Mouse (Mus musculus) hindbrain, embryonic 14.5 days (tissue): ENCODE results near the gene Tbc1d23. TPM values are rescaled to one million over a fixed set of nuclear protein-coding genes. Genes with fewer than 3 reads are reported as not detected.

ENCODE experiments used
- ATAC-seq: fragments of 200-750 bp; cut with Nextera tagmentation; 2 replicates; pipeline ENCODE4 v1.8.0; 2017; ENCODE audit warnings: moderate number of reproducible peaks, mild to moderate bottlenecking, moderate TSS enrichment, moderate library complexity; ENCODE audit not compliant: low FRiP score
- DNase-seq: peaks from one replicate; pipeline ENCODE4 v3.0.0-alpha.2; 2015; ENCODE audit warnings: low spot score
- H3K27ac ChIP-seq: fragments of 300-500 bp; sonication (generic); 2 replicates; pipeline ENCODE4 v1.5.1; 2014; ENCODE audit warnings: mild to moderate bottlenecking, moderate library complexity
- H3K27me3 ChIP-seq: fragments of 300-500 bp; sonication (generic); 2 replicates; pipeline ENCODE4 v1.6.1; 2014; ENCODE audit warnings: mild to moderate bottlenecking, low read length, mixed read lengths; ENCODE audit not compliant: control insufficient read depth, insufficient read depth
- H3K36me3 ChIP-seq: fragments of 300-500 bp; sonication (generic); replicated peaks from 2 replicates; pipeline ENCODE4 v1.6.1; 2014; ENCODE audit not compliant: control insufficient read depth, insufficient read depth
- H3K4me1 ChIP-seq: fragments of 300-500 bp; sonication (generic); replicated peaks from 2 replicates; pipeline ENCODE4 v1.6.1; 2014; ENCODE audit warnings: antibody characterized with exemption, low read length, mixed read lengths; ENCODE audit not compliant: control insufficient read depth, insufficient read depth
- H3K4me2 ChIP-seq: fragments of 300-500 bp; sonication (generic); replicated peaks from 2 replicates; pipeline ENCODE4 v1.6.1; 2014; ENCODE audit warnings: mild to moderate bottlenecking, moderate library complexity
- H3K4me3 ChIP-seq: fragments of 300-500 bp; sonication (generic); replicated peaks from 2 replicates; pipeline ENCODE4 v1.5.1; 2014; ENCODE audit warnings: mild to moderate bottlenecking, low read length
- H3K9ac ChIP-seq: fragments of 300-500 bp; sonication (generic); 2 replicates; pipeline ENCODE4 v1.6.1; 2014
- H3K9me3 ChIP-seq: fragments of 300-500 bp; sonication (generic); 2 replicates; pipeline ENCODE4 v1.6.1; 2016; ENCODE audit warnings: low read length; ENCODE audit not compliant: control insufficient read depth
- WGBS: fragments of 180-500 bp; shearing (Covaris S2); extraction: QIAGEN DNeasy Blood & Tissue Kit; methylation state at CpG from one replicate; pipeline ENCODE4 v1.1.7; 2014; 5-methylcytosine and 5-hydroxymethylcytosine counted together
- polyA plus RNA-seq: library from polyadenylated mRNA; unstranded; fragments of >200 nt; fragmentation: Nextera tagmentation; extraction: Ambion mirVana; gene quantifications from 2 replicates; pipeline ENCODE4 v1.2.1, GENCODE M21; 2014

Gene Tbc1d23
- 39.8 and 41.4 TPM in 2 replicates for polyA plus RNA-seq

DNA sequence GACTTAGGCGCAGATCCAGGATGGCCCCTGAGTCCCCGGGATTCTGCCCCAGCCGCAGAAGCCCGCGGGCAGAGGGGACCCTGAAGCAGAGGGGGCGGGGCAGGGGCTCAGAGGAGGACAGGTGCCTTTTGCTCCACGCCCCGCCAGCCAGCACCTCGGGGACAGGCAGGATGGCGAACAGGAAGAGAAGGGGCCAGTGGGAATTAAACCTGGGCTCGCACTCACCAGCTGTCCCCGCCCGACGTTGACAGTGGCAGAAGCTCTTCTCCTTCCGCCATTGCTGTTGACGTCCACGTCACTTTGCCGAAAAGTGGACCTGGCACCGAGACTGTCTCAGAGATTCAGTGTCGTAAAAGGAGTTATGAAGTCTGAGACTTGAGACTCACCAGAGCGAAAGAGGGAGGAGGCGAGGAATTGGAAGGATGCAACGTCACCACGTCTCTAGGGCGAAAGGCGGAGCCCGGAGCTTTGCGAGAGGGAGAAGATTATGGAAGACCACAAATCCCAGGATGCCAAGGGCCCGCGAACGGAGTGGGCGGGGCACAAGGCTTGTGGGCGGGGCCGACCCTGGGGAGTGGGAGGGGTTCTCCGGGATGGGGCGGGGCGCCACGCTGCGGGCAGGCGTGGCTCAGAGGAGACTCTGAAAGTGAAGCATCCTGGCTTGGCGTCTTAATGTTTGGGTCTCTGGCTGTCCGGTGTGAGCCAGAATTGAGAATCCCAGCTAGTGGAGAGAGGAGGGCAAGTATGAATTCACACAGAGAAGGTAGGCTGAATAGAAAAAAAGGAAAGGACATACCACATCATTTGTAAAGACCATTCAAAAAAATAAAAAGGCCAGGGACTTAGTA lies at the start of gene Tbc1d23:
TSS of gene Tbc1d23 (minus strand) at position 416 of the 848 bp plus-strand sequence.
- Histone ChIP-seq H3K9me3 (no peaks in the 10 kb centered on the region), H3K4me3 (peak within 1 kb of the TSS; percentile 81), H3K9ac (peak within 1 kb of the TSS; percentile 88), H3K27me3 (no peaks in the 10 kb centered on the region), H3K27ac (peak within 1 kb of the TSS; percentile 81), H3K4me1 (peaks cover 9% of the 10 kb centered on the region), H3K4me2 (peak within 1 kb of the TSS; percentile 63), H3K36me3 (no peaks in the 10 kb centered on the region)
- ATAC-seq (peak; percentile 99), DNase-seq (peak; percentile 97)
- under 1% methylated on average over 42 of the region's 42 CpGs for WGBS

DNA sequence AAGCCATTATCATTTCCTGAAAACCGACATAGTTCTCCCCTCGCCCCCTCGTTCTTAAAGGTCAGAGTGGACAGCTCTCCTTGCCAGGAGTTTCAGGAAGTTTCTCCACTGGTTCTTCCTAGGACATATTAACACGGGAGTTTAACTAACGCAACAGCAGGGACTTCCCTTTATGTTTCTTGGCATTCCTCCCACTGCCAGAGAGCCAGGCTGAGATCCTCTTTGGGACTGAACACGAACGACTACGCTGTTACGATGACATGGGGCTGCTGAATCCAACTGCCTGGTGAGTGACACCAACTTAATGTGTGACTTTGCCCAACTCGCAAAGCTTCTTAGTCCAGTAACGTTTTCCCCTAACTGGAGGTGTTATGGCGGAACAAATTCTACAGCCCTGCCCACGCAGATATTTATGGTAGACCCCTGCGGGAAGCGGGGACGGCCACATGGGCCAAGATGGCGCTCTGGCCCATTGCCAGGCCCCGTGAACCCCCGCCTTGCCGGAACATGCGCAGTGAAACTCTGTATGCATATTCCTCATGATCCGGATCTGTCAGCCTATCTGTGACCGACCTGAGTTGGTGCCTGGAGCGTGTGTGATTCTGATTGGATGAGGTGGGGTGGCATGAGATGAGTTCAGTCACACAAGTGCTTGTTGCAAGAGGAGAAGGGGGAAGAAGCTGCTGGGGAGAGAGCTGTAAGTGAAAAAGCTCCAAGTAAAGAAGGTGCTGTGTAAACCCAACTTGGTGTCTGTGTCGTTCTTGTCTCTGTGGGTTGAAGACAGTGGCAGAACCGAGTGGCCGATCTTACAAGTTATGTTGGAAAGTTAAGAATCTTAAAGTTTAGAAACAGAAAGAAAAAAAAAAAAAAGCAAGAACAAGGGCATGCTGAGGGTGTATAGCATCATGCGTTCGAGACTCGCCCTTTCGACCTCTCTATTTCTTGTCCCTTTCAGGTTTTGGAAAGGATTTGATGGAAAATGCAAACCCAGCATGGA lies 49.2 kb upstream of the Tbc1d23 start:
- DNase-seq (no peak), ATAC-seq (no peak)
- Histone ChIP-seq H3K4me1 (no peaks in the 10 kb centered on the region), H3K4me3 (no peak overlapping the region), H3K9me3 (no peaks in the 10 kb centered on the region), H3K36me3 (no peaks in the 10 kb centered on the region), H3K4me2 (no peak overlapping the region), H3K27me3 (no peaks in the 10 kb centered on the region), H3K9ac (no peak overlapping the region), H3K27ac (no peak overlapping the region)
- 90% methylated on average over 31 of the region's 31 CpGs for WGBS

GRCm38 (mm10) chr16:57278976-57279626 lies 47.8 kb upstream of the Tbc1d23 start:
- Histone ChIP-seq H3K9me3 (no peaks in the 10 kb centered on the region), H3K36me3 (no peaks in the 10 kb centered on the region), H3K9ac (no peak overlapping the region), H3K4me2 (no peak overlapping the region), H3K4me1 (no peaks in the 10 kb centered on the region), H3K27ac (no peak overlapping the region), H3K27me3 (no peaks in the 10 kb centered on the region), H3K4me3 (no peak overlapping the region)
- 92% methylated on average over 10 of the region's 12 CpGs for WGBS
- ATAC-seq = no peak
- DNase-seq = no peak

DNA sequence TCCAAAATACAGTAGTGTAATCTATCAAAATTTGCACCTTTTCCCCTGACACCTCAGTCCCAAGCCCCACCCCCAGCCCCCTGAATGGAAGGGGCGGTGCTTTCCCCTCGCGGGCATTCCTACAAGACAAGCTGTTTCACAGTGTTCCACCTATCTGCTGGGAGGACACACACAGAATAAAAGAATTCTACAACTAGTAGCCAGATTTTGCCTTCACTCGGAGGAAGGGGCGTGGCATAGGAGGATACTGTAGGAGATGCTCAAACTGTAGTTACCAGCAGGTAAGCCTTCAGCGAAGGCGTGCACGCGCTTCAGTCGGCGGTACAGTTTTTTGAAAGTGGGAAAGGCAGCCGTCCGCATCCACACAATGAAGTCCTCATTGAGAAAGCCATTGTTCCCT lies 38.4 kb upstream of the Tbc1d23 start:
- H3K36me3 ChIP-seq = no peaks in the 10 kb centered on the region

DNA sequence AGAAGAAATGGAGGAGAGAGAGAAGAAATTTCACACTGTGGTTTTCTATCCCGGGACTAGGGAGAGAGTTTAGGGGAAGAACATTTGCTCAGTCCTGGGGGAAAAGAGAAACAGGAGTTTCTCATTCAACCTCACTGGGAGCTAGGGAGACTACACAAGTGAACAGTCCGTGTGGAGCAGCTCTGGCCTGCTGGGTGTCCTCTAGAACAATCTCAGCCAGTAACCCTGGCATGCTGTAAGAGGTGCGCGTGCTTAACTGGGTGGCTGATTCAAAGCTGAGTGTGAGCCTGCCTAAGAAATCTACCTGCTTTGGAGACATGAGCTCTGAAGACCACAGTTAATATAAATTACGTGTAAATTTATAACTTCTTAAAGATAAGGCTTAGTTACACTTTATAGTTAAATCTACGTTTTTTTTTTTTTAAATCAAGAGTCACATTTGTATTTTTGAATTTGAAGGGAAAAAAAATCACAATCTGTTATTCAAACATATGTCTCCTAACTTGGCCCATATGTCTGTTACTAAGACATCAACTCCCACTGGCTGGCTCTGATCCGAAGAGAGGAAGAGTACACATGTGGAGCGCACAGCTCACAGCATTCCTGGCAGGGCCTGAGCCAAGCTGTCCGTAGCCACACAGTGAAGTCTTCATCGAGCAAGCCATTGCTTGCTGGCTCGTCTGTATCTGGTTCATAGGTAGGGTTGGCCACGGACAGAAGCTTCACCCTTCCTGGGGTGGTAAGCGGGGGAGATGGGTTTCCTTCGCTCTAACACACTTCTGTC lies 36.9 kb upstream of the Tbc1d23 start:
- Histone ChIP-seq H3K4me2 (no peak overlapping the region), H3K27ac (no peak overlapping the region), H3K4me3 (no peak overlapping the region), H3K9ac (no peak overlapping the region), H3K4me1 (no peaks in the 10 kb centered on the region), H3K36me3 (no peaks in the 10 kb centered on the region), H3K9me3 (no peaks in the 10 kb centered on the region), H3K27me3 (no peaks in the 10 kb centered on the region)
- ATAC-seq = no peak
- no peak for DNase-seq
- 88% methylated on average over 14 of the region's 14 CpGs for WGBS

More for the DNA sequence above, 38.4 kb upstream of the Tbc1d23 start:
- 94% methylated on average over 13 of the region's 13 CpGs for WGBS
- Histone ChIP-seq H3K4me1 (no peaks in the 10 kb centered on the region), H3K4me3 (no peak overlapping the region), H3K27ac (no peak overlapping the region), H3K4me2 (no peak overlapping the region), H3K27me3 (no peaks in the 10 kb centered on the region), H3K9me3 (no peaks in the 10 kb centered on the region), H3K9ac (no peak overlapping the region)
- ATAC-seq = no peak
- no peak for DNase-seq

DNA sequence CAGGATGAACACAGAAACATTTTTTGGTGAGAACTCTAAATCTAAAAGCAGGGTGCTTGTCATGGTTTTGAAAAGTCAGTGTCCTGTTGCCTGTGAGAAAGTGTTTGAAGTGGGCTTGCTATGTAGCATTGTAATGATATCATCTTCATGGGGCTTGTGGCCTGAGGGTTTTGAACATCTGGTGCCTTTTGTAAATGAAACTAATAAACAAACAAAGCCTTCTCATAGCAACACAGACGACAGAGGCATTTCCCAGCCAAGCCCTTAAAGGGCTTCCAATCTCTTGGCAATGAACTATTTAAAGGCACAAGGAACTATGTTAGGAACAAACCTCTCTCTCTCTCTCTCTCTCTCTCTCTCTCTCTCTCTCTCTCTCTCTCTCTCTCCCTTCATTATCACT lies 35.8 kb upstream of the Tbc1d23 start:
- no peak overlapping the region for H3K9ac ChIP-seq
- no peak overlapping the region for H3K27ac ChIP-seq
- ATAC-seq = no peak
- no peak overlapping the region for H3K4me2 ChIP-seq
- no peaks in the 10 kb centered on the region for H3K36me3 ChIP-seq
- no peaks in the 10 kb centered on the region for H3K9me3 ChIP-seq
- WGBS = 17% methylated on average over 1 of the region's 1 CpGs
- DNase-seq = no peak
- no peaks in the 10 kb centered on the region for H3K4me1 ChIP-seq
- H3K4me3 ChIP-seq = no peak overlapping the region
- H3K27me3 ChIP-seq = no peaks in the 10 kb centered on the region

GRCm38 (mm10) chr16:57260152-57260551 lies 28.8 kb upstream of the Tbc1d23 start:
- Histone ChIP-seq H3K27me3 (no peaks in the 10 kb centered on the region), H3K9me3 (no peaks in the 10 kb centered on the region), H3K4me3 (no peak overlapping the region), H3K36me3 (no peaks in the 10 kb centered on the region), H3K9ac (no peak overlapping the region), H3K4me1 (no peaks in the 10 kb centered on the region), H3K4me2 (no peak overlapping the region), H3K27ac (no peak overlapping the region)
- ATAC-seq (no peak), DNase-seq (no peak)
- 90% methylated on average over 10 of the region's 10 CpGs for WGBS

DNA sequence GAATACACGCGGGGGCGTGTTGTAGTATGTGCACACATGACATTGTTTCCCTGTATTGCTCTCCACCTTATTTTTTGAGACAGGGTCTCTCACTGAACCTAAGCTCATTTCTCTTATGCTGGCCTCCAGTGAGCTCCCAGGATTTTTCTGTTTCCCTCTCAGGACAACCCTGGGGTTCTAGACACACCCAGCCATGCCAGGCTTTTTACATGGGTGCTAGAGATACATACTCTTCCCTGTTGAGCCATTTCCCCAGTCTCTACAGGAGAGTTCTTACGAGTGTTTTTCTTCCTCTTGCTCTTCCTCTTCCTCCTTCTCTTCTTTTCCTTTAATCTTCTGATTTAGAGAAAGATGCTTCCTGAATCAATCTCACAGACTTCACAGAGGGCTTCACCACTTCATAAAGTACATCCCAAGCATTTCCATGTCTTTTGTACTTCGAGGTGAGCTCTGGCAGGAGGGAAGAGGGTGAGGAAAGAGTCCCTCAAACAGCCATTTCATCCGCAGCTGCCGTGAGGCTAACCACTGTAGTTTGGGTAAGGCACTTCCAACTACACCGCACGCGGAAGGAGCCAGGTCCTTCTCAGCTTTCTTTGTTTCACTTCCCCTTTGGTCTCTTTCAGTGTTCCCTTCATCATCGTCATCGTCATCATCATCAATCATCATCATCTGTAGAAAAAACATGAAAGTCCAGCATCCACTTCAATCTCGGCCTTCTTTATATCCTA lies 28.2 kb upstream of the Tbc1d23 start:
- Histone ChIP-seq H3K9ac (no peak overlapping the region), H3K4me2 (no peak overlapping the region), H3K4me1 (no peaks in the 10 kb centered on the region), H3K27me3 (no peaks in the 10 kb centered on the region), H3K9me3 (no peaks in the 10 kb centered on the region), H3K4me3 (no peak overlapping the region), H3K36me3 (no peaks in the 10 kb centered on the region), H3K27ac (no peak overlapping the region)
- DNase-seq (no peak), ATAC-seq (no peak)
- WGBS = 90% methylated on average over 13 of the region's 13 CpGs
